Mouse (Mus musculus) lung, adult 2 months (tissue): Measurements from ENCODE around the gene Rbm15b.

ENCODE experiments used
- CTCF ChIP-seq: fragments of 200-500 bp; IDR thresholded peaks from 2 replicates; pipeline ENCODE4 v1.5.1; 2011; ENCODE audit warnings: mild to moderate bottlenecking, low read length, control low read depth; ENCODE audit not compliant: insufficient read depth
- POLR2A ChIP-seq: fragments of 200-500 bp; IDR thresholded peaks from 2 replicates; pipeline ENCODE4 v1.6.1; 2011; ENCODE audit warnings: low read depth, mild to moderate bottlenecking, control low read depth, low read length, borderline replicate concordance; ENCODE audit errors: extremely low read depth

DNA sequence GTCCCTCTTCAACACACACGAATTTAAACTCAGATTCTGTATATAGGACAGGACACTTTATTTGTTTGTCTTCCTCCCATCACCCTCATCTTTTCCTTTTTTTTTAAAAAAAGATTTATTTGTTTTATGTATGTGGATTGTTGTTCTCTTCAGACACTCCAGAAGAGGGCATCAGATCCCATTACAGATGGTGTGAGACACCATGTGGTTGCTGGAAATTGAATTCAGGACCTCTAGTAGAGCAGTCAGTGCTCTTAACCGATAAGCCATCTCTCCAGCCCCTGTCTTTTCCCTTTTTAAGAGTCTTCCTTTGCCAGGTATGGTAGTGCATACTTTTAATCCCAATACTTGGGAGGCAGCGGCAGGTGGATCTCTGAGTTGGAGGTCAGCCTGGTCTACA is 30.6 kb downstream of the Rbm15b start:
- TF ChIP-seq POLR2A (no peak), CTCF (no peak)
